Mouse (Mus musculus): ENCODE measurements at regions not wholly inside any gene's neighbourhood (a gene's known extent, or its start where the extent isn't known, plus 50 kb on each side); places are given as distances from the start of the nearest gene placed in this dataset.

- TF ChIP-seq CTCF (IDR thresholded peaks at IDR 0.05; ENCODE audit: low read depth) (no peak), EP300 (optimal IDR thresholded peaks at IDR 0.05) (no peak)
Measured at GRCm38 (mm10) chr13:63986681-63987080, 102.3 kb downstream of the Hsd17b3 start.

All from stomach, postnatal 0 days (tissue).